Mouse (Mus musculus) liver, embryonic 14.5 days (tissue): ENCODE data around the gene Rela.

ENCODE experiments used
- CTCF ChIP-seq: IDR thresholded peaks from 2 replicates; pipeline ENCODE4 v1.5.1; 2016; ENCODE audit warnings: antibody characterized with exemption, low read depth, control low read depth
- EP300 ChIP-seq: IDR thresholded peaks from 2 replicates; pipeline ENCODE4 v1.6.1; 2016; ENCODE audit warnings: antibody characterized with exemption, low read depth

- TF ChIP-seq CTCF (no peak), EP300 (no peak)
Measured at GRCm38 (mm10) chr19:5614953-5615352, 22.3 kb upstream of the Rela start.
